Mouse (Mus musculus): ENCODE measurements around the gene Sestd1.

Gene Sestd1

DNA sequence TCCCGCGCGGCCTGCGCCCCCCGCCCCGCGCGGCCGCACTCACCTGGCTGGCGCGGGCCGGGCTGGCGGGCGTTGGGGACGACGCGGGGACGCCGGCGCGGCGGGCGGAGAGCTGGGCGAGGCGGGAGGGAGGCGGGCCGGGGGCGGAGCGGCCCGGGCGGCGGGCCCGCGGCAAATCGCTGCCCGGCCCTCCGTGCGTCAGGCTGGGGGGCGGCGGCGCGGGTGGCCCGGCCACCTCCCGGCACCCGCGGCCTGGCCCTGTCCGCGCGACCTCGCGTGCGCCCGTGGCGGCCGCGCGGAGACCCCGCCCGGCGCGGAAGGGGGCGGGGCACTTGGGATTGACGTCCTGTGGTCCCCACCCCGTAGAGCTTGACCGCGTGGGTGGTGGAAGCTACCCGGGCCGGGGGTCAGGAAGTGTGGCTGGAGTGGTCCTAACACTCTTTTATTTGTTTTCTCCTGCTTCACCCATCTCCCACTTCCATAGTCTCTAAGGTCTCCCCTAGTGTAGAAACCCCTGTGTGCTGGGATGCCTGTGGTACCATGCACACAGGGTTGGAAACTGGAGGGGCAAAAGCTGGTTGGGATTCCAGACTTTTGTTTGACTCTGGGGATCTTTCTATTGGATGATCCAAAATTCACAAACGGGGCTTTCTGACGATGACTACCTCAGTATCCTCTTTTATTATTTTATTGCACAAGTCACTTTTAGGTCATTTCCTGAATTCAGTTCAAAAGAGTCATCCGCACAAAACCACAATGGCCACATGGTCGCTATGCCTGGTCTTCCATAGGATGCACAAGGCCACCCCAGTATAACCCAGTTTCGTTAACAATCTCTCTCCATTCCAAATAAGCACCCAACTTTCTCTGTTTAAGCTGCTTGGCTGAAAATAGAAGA lies at the start of gene Sestd1:
TSS of gene Sestd1 (minus strand) at position 81 of the 898 bp plus-strand sequence.
- DNase-seq (ENCODE audit: low spot score): no peak

DNA sequence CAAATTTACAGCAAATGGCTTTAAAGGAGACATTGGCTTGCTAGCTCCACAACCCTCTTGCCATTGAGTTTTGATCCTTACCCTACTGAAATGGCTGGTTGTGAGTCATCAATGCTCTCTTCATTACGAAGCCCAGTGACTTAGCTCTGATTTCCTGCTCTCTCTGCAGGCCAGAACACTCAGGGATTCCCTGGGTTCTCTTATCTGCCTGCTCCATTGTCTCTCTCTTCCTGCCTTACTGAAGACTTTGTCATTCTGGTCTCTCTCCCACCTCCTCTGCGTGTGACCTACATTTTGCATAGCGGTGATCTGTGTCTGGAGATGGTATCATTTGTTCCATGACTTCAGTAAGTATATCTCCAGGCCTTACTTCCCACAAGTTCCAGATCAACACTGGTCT lies 46.9 kb upstream of the Sestd1 start:
- DNase-seq (ENCODE audit: low spot score): no peak

DNA sequence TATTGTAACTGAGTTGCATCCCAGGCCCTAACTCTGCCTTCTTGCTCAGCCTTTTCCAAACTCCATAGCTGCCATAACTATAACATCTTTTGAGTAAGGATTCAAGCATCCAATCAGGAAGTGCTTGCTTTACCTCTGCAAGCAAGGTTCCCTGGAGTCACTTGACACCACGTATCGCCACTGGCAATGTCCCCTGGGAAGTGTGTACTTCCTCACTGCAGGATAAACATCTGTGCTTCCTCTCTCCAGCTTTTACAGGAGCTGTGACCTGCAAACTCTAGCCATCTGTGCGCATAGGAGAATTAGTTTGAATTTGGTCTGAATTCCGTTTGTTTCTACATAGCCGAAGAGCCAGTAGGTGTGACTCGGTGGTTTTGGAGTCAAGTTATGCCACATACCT lies 43.3 kb upstream of the Sestd1 start:
- no peak for DNase-seq (ENCODE audit: low spot score)

- no peak for DNase-seq (ENCODE audit: low spot score)
These were observed 42.8 kb upstream of the Sestd1 start for GRCm38 (mm10) chr2:77323156-77323555.

DNA sequence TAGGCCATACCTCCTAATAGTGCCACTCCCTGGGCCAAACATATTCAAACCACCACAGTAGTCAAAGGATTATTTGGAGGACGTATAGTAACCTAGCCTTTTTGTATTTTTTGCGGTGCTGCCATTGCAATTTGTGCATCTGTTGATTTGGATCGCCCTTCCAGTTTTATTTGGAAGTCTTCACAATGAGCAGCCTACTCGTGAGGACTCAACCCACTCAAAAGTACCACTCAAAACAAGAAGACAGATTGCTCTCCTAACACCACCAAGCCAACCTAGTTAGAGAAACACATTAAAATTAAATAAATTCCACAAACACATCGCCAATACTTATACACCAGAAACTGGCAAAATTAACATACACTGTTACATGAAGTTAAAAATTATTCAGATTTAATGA lies 38.8 kb upstream of the Sestd1 start:
- no peak for DNase-seq (ENCODE audit: low spot score)

GRCm38 (mm10) chr2:77316961-77317360 lies 36.6 kb upstream of the Sestd1 start:
- DNase-seq (ENCODE audit: low spot score): no peak

- no peak for DNase-seq (ENCODE audit: low spot score)
These were observed 33.5 kb upstream of the Sestd1 start for GRCm38 (mm10) chr2:77313846-77314245.

DNA sequence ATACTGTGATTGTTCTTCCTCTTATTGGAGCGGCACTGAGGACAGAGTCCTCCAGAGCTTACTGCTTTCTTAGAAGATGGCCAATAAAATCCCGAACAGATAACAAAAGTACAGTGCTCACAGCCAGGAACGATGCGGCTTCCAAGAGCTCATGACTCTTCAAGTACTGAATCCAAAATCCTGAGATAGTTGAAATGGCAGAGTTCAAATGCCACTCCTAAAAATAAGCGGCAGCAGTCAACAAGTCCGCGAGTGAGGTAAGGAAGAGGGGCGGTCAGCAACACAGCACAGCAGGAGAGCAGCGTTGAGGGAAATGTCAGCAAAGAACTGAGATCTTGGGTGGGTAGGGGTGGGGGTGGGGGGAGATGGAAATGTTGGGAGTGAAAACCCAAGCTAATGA lies 32.2 kb upstream of the Sestd1 start:
- no peak for DNase-seq (ENCODE audit: low spot score)

DNA sequence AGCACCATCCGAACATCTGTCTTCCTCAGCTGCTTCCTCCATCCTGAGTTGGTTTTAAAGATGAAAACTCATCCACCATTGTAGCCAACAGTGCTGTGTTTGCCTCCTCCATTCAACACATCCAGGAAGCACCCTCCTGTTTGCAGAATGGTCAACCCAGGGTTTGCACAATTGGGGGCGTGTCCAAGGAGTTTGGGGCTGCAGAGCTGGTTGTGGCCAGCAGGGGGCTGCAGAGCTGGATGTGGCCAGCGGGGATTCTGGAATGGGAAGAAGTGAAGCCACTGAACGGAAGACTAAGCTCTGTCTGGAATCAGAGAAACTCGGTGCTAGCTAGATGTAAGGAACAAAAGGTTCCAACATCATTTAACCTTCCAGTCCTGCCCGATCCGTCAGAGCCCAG lies 28.9 kb upstream of the Sestd1 start:
- no peak for DNase-seq (ENCODE audit: low spot score)

DNA sequence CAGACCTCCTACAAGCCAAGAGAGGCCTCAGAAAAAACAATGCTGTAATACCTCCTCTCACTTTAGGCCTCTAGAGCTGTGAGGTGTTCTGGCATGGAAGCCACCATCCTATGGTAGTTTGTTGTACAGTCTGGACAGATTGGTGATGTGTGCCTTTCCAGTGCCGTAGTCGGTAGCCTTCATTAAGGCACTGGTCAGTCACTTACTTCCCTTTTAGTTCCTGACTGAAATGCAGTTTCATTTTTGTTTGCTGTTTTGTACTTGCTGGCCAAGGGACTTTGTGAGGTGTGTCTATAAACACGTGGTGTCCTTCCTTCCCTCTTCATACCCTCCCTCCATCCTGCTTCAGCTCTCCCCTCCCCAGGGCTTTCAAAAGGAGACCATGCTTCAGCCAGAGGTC lies 24.1 kb upstream of the Sestd1 start:
- DNase-seq (ENCODE audit: low spot score): no peak

GRCm38 (mm10) chr2:77303716-77304115 lies 23.3 kb upstream of the Sestd1 start:
- DNase-seq (ENCODE audit: low spot score): no peak

DNA sequence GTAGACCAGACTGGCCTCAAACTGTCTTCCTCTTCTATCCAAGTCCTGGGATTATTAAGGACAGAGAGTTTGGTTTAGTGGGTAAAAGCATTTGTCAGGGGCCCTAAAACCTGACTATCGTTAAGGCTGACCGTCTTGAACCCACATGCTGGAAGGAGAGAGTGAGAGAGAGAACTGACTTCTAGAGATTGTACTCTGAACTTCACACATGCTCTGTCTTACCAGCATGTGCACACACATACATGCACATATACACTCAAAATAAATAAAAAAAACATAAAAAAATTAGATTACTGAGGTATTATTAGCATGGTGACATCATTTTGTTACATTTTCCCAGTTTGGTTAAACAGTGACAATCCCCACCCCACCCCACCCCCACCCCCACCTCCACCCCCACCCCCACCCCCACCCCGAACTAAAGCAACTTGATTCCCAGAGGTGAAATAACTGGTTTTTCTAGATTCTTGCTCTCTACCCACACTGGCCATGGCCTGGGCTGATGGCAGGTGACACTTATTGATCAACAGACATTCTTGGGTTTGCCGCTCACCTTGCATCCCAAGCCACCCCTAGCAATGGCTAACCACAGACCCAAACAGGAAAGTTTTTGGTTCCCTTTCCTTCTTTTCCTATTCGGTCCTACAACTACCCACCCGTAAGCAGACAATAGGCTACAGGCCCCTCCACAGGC lies 22.4 kb upstream of the Sestd1 start:
- no peak for DNase-seq (ENCODE audit: low spot score)

GRCm38 (mm10) chr2:77301687-77302389 lies 21.4 kb upstream of the Sestd1 start:
- DNase-seq (ENCODE audit: low spot score): no peak

- DNase-seq (ENCODE audit: low spot score): no peak
These were observed 9.3 kb upstream of the Sestd1 start for GRCm38 (mm10) chr2:77289701-77290100.

GRCm38 (mm10) chr2:77286755-77287154 lies 6.4 kb upstream of the Sestd1 start:
- no peak for DNase-seq (ENCODE audit: low spot score)

DNA sequence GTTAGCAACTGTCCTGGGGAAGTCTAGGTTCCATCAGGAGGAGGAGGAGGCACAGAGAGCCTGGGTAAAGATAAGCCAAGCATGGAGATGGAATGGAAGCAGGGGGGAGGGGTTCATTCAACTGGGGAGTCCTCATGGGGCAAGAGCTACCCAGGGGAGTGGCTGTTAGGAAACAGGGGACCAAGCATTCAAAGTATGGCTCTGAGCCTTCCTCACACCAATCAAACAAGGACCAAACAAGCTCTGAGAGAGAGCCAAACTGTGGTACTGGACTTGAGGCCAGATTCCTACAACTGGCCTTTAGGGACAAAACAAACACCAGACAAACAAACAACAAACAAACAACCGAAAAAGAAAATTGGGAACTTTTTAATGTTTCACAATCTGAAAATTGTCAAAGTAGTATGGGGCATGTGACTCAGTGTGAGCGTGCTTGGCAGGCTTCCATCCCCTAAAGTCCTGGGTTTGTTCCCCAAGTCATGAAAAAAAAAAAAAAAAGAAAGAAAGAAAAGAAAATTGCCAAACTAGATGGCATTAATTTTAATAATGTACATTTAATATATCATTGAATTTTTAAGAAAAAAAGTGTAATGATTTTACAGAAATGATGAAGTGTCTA lies 4.0 kb upstream of the Sestd1 start:
- no peak for DNase-seq (ENCODE audit: low spot score)

- DNase-seq (ENCODE audit: low spot score): no peak
These were observed 406 bp downstream of the Sestd1 start for GRCm38 (mm10) chr2:77279861-77280511.

GRCm38 (mm10) chr2:77277272-77277671 lies 3.1 kb downstream of the Sestd1 start:
- DNase-seq (ENCODE audit: low spot score): no peak

DNA sequence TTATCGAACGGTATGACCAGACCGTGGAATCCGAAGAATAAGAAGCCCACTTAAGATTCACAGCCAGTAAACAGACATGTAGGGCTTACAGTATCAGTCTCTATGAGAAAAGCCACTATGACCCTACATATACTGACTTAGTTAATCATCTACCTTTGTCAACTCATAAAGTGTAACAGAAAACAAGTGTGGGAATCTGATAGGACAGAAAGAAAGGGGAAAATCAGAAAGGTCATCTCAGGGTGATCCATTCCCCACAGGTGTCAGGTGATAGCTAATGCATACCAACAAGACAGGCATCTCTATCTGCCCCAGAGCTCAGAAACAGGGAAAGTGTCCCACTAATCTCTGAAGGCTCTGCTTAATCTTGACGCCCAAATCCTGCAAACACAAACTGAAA lies 4.5 kb downstream of the Sestd1 start:
- no peak for DNase-seq (ENCODE audit: low spot score)

- DNase-seq (ENCODE audit: low spot score): no peak
These were observed 5.3 kb downstream of the Sestd1 start for GRCm38 (mm10) chr2:77274976-77275641.

DNA sequence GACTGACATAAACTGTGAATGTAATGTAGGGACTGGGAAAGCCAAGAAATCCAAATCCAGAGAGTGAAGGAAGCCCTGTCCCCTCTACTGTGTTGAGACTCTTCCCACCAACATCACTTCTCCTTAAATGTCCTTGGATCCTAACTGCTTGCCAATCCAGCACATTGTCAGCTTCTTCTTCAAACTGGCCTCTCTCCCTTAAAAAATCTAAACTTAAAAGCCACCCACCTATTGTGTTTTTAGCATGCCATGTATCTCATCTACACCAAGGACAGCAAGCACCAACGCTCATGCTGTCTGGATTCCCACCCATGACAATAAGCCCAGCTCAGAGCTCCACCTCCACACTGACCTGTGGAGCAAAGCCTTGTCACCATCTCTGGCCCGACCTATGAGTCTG lies 7.4 kb downstream of the Sestd1 start:
- DNase-seq (ENCODE audit: low spot score): no peak
